Mouse (Mus musculus) lung, embryonic 14.5 days (tissue): Measurements from ENCODE around the gene Frmd6. TPM values are rescaled to one million over a fixed set of nuclear protein-coding genes. Genes with fewer than 3 reads are reported as not detected.

Experiments used
- ATAC-seq: fragments of 200-750 bp; cut with Nextera tagmentation; 2 replicates; pipeline ENCODE4 v1.8.0; 2017; ENCODE audit warnings: mild to moderate bottlenecking, moderate TSS enrichment, moderate library complexity; ENCODE audit not compliant: insufficient read depth
- DNase-seq: peaks from one replicate; pipeline ENCODE4 v3.0.0-alpha.2; 2015
- H3K27ac ChIP-seq: fragments of 300-500 bp; sonication (generic); 2 replicates; pipeline ENCODE4 v1.5.1; 2014; ENCODE audit warnings: low read depth, mild to moderate bottlenecking, moderate library complexity
- H3K27me3 ChIP-seq: fragments of 300-500 bp; sonication (generic); 2 replicates; pipeline ENCODE4 v1.6.1; 2014; ENCODE audit warnings: low read length, control low read depth; ENCODE audit not compliant: insufficient read depth
- H3K36me3 ChIP-seq: fragments of 300-500 bp; sonication (generic); 2 replicates; pipeline ENCODE4 v1.6.1; 2014; ENCODE audit warnings: control low read depth; ENCODE audit not compliant: insufficient read depth
- H3K4me1 ChIP-seq: fragments of 300-500 bp; sonication (generic); 2 replicates; pipeline ENCODE4 v1.6.1; 2014; ENCODE audit warnings: antibody characterized with exemption, control low read depth; ENCODE audit not compliant: insufficient read depth
- H3K4me2 ChIP-seq: fragments of 300-500 bp; sonication (generic); 2 replicates; pipeline ENCODE4 v1.6.1; 2014; ENCODE audit warnings: mild to moderate bottlenecking
- H3K4me3 ChIP-seq: fragments of 300-500 bp; sonication (generic); 2 replicates; pipeline ENCODE4 v1.5.1; 2014; ENCODE audit warnings: low read depth, low read length
- H3K9ac ChIP-seq: fragments of 300-500 bp; sonication (generic); 2 replicates; pipeline ENCODE4 v1.6.1; 2014
- H3K9me3 ChIP-seq: fragments of 300-500 bp; sonication (generic); 2 replicates; pipeline ENCODE4 v1.6.1; 2016; ENCODE audit warnings: low read depth, low read length, control low read depth
- CTCF ChIP-seq: IDR thresholded peaks from 2 replicates; pipeline ENCODE4 v1.5.1; 2016; ENCODE audit warnings: antibody characterized with exemption, low read depth
- WGBS: fragments of 180-500 bp; shearing (Covaris S2); extraction: QIAGEN DNeasy Blood & Tissue Kit; methylation state at CpG from one replicate; pipeline ENCODE4 v1.1.7; 2014; 5-methylcytosine and 5-hydroxymethylcytosine counted together
- polyA plus RNA-seq: library from polyadenylated mRNA; unstranded; fragments of >200 nt; fragmentation: Nextera tagmentation; extraction: Ambion mirVana; gene quantifications from 2 replicates; pipeline ENCODE4 v1.2.1, GENCODE M21; 2014

The Frmd6 gene
- polyA plus RNA-seq, 1 experiment from 2014 or later, result 42.8 TPM

GRCm38 (mm10) chr12:70896068-70896467 lies 70.8 kb downstream of the Frmd6 start:
- H3K36me3 ChIP-seq, result peaks cover 80% of the 10 kb centered on the region
- ATAC-seq, result no peak

GRCm38 (mm10) chr12:70897434-70897833 lies 72.1 kb downstream of the Frmd6 start:
- H3K9ac ChIP-seq, result no peak overlapping the region
- peak; percentile 57 for DNase-seq
- no peak overlapping the region for H3K4me3 ChIP-seq
- ATAC-seq, result no peak
- no peaks in the 10 kb centered on the region for H3K27me3 ChIP-seq
- H3K27ac ChIP-seq, result no peak overlapping the region
- H3K4me2 ChIP-seq, result no peak overlapping the region
- 78% methylated on average over 8 of the region's 8 CpGs for WGBS
- peak; percentile 60 for TF ChIP-seq CTCF
- H3K9me3 ChIP-seq, result no peaks in the 10 kb centered on the region
- no peaks in the 10 kb centered on the region for H3K4me1 ChIP-seq
- peaks cover 71% of the 10 kb centered on the region for H3K36me3 ChIP-seq

More at GRCm38 (mm10) chr12:70896068-70896467, 70.8 kb downstream of the Frmd6 start:
- H3K9me3 ChIP-seq, result no peaks in the 10 kb centered on the region
- no peaks in the 10 kb centered on the region for H3K4me1 ChIP-seq
- H3K4me3 ChIP-seq, result no peak overlapping the region
- WGBS, result 85% methylated on average over 10 of the region's 10 CpGs
- no peak for DNase-seq
- no peak overlapping the region for H3K9ac ChIP-seq
- no peak for TF ChIP-seq CTCF
- H3K27me3 ChIP-seq, result no peaks in the 10 kb centered on the region
- no peak overlapping the region for H3K27ac ChIP-seq
- H3K4me2 ChIP-seq, result no peak overlapping the region

- DNase-seq (peak; percentile 40), ATAC-seq (no peak)
- Histone ChIP-seq H3K4me1 (no peaks in the 10 kb centered on the region), H3K9ac (no peak overlapping the region), H3K27ac (no peak overlapping the region), H3K27me3 (no peaks in the 10 kb centered on the region), H3K9me3 (no peaks in the 10 kb centered on the region), H3K36me3 (peaks cover 67% of the 10 kb centered on the region), H3K4me3 (no peak overlapping the region), H3K4me2 (no peak overlapping the region)
- peak; percentile 42 for TF ChIP-seq CTCF
- WGBS, result 85% methylated on average over 8 of the region's 8 CpGs
Observed at GRCm38 (mm10) chr12:70898450-70898849, 73.1 kb downstream of the Frmd6 start.

DNA sequence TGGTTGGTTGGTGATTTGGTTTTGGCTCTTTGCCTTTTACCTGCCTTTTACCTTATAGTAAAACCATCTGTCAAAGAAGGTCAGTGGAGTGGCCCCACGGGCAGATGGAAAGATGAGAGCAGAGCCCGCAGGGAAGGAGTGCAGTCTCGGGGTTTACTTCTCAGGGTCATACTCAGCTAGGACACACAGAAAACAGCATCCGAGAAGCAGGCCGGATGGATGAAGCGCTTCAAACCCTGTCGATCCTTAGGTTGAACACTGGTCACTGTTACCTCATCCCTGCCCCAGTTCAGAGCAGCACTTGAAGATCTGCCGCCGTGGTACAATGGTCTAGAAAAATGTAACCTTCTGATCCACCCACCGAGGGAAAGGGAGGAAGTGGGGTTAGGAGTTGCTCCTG lies 79.2 kb downstream of the Frmd6 start:
- Histone ChIP-seq H3K9ac (no peak overlapping the region), H3K4me2 (no peak overlapping the region), H3K4me1 (no peaks in the 10 kb centered on the region), H3K9me3 (no peaks in the 10 kb centered on the region), H3K27ac (no peak overlapping the region), H3K36me3 (peaks cover 15% of the 10 kb centered on the region; the same call in 1 of the 2 replicates), H3K4me3 (no peak overlapping the region), H3K27me3 (no peaks in the 10 kb centered on the region)
- 91% methylated on average over 10 of the region's 10 CpGs for WGBS
- no peak for DNase-seq
- ATAC-seq, result no peak
- TF ChIP-seq CTCF, result no peak

DNA sequence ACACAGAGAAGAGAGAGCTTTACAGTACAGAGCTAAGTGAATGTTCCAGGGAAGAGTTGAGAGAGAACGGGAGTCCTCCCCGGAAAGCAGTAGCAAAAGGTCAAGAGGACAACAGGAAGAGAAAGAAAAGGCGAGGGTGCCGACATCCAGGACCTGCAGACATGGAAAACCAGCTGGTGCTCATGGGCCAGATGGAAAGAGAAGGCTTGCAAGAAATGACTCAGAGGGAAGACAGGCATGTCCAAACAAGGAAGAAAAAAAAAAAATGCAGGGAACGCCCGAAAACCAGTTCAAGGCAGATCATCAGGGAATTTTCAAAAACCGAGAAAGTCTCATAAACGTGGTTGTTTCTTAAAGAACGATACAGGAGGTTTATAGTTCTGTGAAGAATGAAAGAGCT lies 81.6 kb downstream of the Frmd6 start:
- TF ChIP-seq CTCF, result no peak
- Histone ChIP-seq H3K9ac (no peak overlapping the region), H3K9me3 (no peaks in the 10 kb centered on the region), H3K4me1 (no peaks in the 10 kb centered on the region), H3K27me3 (no peaks in the 10 kb centered on the region), H3K27ac (no peak overlapping the region), H3K4me2 (no peak overlapping the region), H3K36me3 (0 out of 2 replicates have a peak, but pooled peaks cover 10% of the 10 kb centered on the region), H3K4me3 (no peak overlapping the region)
- ATAC-seq, result no peak
- 51% methylated on average over 9 of the region's 9 CpGs for WGBS
- no peak for DNase-seq

GRCm38 (mm10) chr12:70907651-70908050 lies 82.3 kb downstream of the Frmd6 start:
- Histone ChIP-seq H3K4me3 (no peak overlapping the region), H3K27ac (no peak overlapping the region), H3K27me3 (no peaks in the 10 kb centered on the region), H3K4me1 (no peaks in the 10 kb centered on the region), H3K36me3 (0 out of 2 replicates have a peak, but pooled peaks cover 4% of the 10 kb centered on the region), H3K4me2 (no peak overlapping the region), H3K9me3 (no peaks in the 10 kb centered on the region), H3K9ac (no peak overlapping the region)
- ATAC-seq, result no peak
- TF ChIP-seq CTCF, result no peak
- DNase-seq, result no peak
- 67% methylated on average over 11 of the region's 11 CpGs for WGBS

DNA sequence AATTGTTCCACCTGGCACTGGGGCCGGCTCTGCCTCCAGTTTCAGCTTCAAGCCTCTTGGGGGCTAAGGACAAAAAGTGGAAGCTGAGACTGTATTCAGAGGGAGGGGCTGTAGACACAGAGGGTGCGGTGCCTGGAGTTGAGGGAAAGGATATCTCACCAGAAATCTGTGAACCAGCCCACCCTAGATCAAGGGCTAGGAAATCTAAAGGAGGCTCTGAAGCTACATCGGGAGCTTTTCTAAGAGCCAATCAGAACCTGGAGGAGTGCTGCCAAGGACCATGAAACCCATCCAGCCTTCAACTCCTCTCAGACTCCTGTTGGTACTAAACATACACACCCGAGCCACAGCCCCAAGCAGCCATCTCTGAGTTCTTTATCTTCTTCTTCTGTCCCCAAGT lies 82.8 kb downstream of the Frmd6 start:
- Histone ChIP-seq H3K27ac (no peak overlapping the region), H3K9ac (no peak overlapping the region), H3K9me3 (no peaks in the 10 kb centered on the region), H3K4me2 (no peak overlapping the region), H3K27me3 (no peaks in the 10 kb centered on the region), H3K4me1 (no peaks in the 10 kb centered on the region), H3K36me3 (no peaks in the 10 kb centered on the region), H3K4me3 (no peak overlapping the region)
- TF ChIP-seq CTCF, result no peak
- DNase-seq (no peak), ATAC-seq (no peak)
- WGBS, result 71% methylated on average over 4 of the region's 4 CpGs

DNA sequence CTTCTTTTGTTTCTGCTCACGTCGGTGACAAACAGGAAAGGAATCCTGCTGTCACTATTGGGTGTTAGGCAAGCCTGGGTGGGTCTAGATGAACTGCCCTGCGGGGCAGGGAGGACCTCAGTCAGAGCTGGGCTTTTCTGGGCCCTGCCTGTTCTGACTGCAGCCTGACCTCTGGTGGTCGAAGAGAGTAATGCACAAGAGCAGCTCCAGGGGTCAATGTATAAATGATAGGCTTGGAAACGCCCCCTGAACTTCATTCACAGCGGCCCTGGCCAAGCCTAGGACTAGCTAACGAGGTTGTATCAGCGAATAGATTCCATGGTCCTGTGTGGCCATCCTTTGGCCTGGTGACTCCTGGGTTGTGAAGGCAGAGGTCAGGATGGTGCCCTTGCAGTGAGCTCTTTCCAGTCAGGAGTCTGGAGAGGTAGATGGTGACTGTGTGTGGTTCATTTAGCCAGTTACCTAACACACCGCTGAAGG lies 85.0 kb downstream of the Frmd6 start:
- H3K9ac ChIP-seq, result no peak overlapping the region
- WGBS, result 11% methylated on average over 9 of the region's 9 CpGs
- peak; percentile 67 for ATAC-seq
- peak; percentile 92 for DNase-seq
- H3K27ac ChIP-seq, result no peak overlapping the region
- H3K4me3 ChIP-seq, result no peak overlapping the region
- H3K27me3 ChIP-seq, result no peaks in the 10 kb centered on the region
- H3K9me3 ChIP-seq, result no peaks in the 10 kb centered on the region
- no peaks in the 10 kb centered on the region for H3K4me1 ChIP-seq
- H3K36me3 ChIP-seq, result no peaks in the 10 kb centered on the region
- TF ChIP-seq CTCF, result peak; percentile 92
- no peak overlapping the region for H3K4me2 ChIP-seq
